Mouse (Mus musculus) adrenal gland, adult 18-20 months (tissue): ENCODE measurements at regions not wholly inside any gene's neighbourhood (a gene's known extent, or its start where the extent isn't known, plus 50 kb on each side); places are given as distances from the start of the nearest gene placed in this dataset.
A peak's percentile ranks its signal among the peaks of the same experiment; 100 is the strongest.
"Not testable (repeated sequence)": the region's sequence is repeated elsewhere in the genome, so short reads cannot be mapped to it uniquely, and the experiment has no call there.

Experiments
- DNase-seq, 2 experiments: peaks; one replicate each; pipeline ENCODE4 v3.0.0; 2021 to 2022; ENCODE audit warnings: low spot score in 2 of 2

DNA sequence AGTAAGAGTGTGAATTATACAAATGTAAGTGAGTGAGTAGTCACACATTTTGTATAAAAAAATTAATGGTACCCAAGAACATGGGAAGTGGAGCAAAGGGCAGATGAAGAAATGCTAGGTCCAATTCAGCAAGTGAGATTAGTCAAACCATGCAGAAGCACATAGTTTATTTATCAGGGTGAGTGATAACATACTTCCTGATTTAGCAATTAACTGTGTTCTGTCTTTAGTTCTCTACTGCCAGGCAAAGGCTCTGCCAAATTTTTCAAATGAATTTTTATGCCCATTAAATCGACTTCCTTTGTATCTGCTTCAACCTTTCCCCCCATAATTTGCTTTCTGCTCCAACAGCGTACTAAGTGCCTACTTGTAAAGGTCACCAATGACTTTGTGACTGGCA is 419.0 kb upstream of the N6amt1 start:
- DNase-seq, result no peak

DNA sequence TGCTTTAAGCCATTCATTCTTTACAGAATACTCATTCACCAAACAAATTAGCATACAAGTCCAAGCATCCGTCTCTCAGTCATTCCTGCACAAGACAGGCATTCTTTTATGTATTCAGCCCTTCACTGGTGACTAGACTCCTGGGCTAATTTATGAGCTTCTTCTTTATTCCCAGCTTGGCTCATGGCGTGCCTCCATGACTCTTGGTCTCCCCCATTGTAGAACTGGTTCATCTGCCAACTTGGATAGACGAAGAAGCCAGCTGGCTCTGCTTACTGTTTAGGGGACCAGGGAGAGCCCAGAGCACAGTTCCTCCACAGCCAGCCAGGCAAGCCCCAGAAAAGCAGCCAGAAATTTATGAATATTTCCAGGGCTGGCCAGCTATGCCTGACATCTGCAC is 421.2 kb upstream of the N6amt1 start:
- DNase-seq, result no peak

DNA sequence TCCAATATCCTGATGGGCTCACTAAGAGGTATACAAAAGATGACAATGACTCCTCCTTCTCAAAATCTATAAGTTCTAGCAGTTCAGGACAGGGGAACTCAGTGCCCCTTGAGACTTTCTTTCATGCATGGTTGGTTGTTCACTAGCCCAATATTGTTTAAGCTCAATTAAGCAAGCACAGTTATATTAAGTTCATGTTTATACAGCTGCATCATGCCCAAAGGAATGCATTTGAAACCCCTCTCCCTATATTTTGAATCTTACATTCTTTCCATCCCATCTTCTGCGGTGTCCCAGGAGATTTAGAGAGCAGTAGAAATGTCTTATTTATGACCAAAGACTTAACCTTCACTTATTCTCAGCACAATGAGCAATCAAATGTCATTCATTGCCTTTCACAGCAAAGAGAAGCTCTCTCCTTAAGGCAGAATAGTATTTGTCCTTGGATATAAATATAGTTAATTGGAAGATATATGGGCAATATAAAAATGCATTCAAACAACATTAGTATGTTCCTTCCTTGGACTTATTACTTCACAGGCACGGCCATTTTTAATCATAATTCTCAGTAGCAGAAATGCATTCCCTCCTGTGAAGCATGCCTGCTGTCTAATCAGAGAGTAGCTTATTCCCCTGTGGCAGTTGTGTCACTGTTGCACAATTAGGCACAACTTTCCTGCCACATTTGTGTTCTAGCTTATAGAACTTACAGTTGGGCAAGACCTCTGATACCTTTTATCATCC is 455.8 kb upstream of the N6amt1 start:
- no peak for DNase-seq

DNA sequence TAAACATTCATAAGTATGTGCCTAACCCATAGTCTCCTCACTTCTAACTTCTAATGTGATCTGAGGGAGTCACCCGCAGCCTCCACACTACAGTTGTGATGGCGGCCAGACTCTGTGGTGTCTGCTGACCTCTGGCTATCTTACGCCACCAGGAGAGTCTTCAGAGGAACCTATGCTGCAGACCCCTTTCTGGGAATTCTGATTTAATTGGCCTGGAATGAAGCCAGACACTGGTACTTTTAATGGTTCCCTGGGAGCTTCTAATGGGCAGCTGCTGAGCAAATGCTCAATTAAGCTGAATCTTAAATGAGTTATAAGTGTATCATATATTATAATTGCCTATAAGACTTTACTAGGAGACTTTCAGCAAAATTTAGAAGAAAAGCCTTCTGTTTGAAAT is 459.0 kb upstream of the N6amt1 start:
- DNase-seq, result no peak

DNA sequence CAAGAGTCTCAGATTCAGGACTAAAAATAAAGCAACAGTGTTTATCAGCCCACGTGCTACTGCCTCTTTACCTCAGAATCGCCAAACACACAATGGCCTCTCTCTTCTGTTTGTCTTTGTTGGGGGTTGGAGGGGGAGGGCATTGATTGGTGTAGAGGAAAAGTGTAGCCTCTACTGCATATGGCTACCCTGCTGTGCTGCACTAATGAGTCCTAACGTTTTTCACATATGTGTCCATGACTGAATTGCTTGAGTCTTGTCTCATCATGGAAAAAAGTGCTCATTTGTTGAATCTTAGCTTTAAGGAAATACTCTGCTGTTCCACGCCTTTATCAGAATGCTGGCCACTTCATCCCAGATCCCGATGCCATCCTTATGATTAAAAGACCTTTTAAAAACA is 459.7 kb upstream of the N6amt1 start:
- DNase-seq, result no peak

DNA sequence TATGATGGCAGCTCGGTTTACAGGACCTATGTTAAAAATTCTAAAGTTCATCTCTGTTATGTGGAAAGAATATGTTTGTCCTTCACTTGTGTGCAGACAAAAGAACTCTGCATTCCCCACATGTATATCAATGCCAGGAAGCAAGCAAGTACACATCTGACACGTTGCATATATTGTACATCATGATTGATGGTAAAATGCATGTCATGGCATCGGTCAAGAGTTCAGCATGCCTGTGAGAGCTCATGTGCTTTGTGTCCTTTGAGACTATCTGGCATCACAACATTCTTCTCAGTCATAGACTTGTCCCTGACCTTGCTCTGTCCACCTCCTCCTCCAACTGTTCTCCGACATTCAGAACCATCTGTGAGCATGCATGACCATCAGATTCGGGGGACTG is 465.6 kb upstream of the N6amt1 start:
- no peak for DNase-seq

DNA sequence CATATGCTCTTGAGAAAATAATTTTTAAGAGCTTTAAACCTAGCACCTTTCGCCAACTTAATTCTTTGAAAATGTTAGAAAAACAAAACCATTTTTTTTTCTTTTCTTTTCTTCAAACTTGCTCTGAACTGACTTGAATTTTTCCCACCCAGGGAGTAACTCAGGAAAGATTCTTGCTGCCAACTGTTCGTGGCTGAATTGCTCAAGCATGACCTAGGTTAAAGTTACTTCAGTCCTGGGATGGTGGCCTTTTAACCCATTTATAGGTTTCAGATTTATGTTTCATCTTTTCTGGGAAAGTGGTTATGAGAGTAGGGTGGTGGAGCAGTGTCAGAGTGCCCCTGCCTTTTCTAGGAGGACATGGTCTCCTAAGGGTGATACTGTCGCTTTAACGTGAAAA is 466.4 kb upstream of the N6amt1 start:
- no peak for DNase-seq

DNA sequence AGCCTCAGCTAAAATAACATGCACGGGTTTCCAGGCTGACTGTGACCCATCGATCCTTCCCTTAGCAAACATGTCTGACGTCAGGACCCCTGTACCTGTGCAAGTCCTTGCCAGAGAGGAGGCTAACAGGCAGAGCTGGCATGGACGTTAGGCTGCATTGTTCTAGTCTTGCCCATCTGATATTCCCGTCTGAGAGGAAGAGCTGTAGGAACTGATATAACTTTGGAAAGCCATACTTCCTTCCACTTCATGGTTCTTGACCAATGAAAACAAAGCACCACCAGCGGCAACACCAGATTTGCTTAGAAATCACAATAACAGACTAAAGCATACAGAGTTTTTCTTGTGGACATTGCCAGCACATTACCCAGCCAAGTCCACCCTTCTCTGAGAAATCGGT is 470.1 kb upstream of the N6amt1 start:
- DNase-seq, result no peak

GRCm38 (mm10) chr16:86882529-86882928 is 471.5 kb upstream of the N6amt1 start:
- peak; percentile 15 to 24 for DNase-seq

GRCm38 (mm10) chr16:86881583-86881982 is 472.4 kb upstream of the N6amt1 start:
- DNase-seq, result no peak

- no peak for DNase-seq
Observed at GRCm38 (mm10) chr16:86860828-86861227, 493.2 kb upstream of the N6amt1 start.

- DNase-seq, result no peak
Observed at GRCm38 (mm10) chr16:86855891-86856290, 498.1 kb upstream of the N6amt1 start.

GRCm38 (mm10) chr16:86855312-86855711 is 498.7 kb upstream of the N6amt1 start:
- DNase-seq, result no peak

DNA sequence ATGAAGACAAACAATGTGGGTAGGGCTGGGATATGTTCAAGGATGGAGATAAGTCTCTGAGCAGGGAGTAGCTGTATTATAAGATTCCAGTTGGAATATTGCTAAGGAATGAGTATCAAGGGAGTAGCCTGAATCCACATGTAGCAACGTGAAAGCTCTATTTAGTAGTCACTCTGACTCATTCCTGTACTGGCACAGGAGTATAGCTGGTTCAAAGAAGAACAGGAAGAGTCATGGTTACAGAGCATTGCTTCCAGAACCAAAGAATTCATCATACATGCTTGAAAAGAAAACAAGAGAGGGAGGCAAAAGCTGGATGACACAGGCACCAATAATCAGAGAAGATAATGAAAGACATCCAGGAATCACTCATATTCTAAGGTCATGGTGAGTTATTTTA is 500.6 kb upstream of the N6amt1 start:
- no peak for DNase-seq

DNA sequence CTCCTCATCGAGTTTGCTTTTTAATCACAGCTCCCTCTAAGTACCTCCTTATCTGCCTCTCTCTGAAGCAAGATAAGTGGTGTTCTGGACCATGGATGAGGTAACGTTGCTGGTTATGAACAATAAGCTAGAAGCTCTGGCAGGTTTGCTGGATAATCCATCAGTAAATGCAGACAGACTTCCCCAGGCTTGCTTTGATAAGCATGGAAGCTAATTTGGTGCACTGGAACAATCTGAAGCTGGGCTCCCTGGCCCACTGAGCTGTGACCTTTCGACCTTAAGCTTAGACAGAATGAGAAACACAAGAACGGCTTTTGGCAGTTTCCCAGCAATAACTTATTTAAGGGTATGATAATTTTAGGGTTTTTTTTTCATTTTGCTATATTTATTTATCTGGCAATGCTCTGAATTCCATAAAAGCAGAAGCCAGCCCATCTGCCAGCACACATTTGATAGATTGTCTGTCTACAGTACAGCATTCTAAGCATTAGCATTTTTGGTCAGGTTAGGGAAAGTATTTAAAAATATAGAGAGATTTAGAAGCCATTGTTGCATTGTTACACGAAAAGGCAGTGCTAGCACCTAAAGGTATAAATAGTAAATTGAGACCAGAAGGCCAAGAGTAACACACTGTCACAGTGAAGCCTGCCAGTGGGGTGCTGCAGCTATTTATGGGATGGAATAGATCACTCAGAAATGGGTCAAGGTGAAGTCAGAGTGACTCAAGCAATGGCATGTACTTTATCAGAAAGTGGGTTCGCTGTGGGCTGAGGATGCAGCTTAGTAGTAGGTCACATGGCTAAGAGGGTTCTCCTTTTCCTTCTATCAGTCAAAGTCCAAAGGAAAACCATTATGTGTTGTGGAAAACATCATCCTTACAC is 515.3 kb upstream of the N6amt1 start:
- DNase-seq, result peak in 1 of 2 experiments; percentile 6

GRCm38 (mm10) chr16:86827645-86828044 is 526.3 kb upstream of the N6amt1 start:
- DNase-seq, result no peak

DNA sequence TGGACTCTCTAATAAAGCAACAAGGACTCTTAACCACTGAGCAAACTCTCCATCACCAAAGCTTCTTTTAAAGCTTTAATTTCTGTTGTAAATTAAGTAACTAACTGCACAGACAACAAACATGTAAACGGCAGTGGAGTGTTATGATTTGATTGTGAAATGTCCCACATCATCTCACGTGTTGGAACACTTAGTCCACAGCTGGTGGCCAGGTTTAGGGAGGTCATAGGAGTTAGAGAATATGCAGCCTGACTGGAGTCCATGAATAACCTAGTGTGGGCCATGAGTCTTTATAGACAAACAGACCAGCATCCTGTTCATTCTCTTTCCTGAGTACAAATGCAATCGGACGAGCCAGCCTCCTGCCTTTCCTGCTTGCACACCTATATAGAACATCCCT is 527.3 kb upstream of the N6amt1 start:
- no peak for DNase-seq

DNA sequence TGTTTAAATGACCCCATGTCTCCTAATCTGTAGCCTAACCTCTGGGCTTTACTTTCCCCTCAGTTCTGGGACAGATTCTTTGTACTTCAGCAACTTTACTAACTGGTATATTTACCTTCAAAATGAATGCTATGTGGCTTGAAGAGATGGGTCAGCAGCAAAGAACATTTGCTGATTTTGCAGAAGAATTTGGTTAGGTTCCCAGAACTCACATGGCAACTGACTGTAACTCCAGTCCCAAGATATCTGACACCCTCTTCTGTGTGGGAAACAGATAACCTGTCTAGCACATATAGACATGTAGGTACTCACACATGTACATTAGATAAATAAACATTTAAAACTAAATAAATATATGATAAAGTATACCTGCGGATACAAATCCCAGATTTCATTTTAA is 530.5 kb upstream of the N6amt1 start:
- DNase-seq, result no peak

- DNase-seq, result no peak
Observed at GRCm38 (mm10) chr16:86821586-86821985, 532.4 kb upstream of the N6amt1 start.

DNA sequence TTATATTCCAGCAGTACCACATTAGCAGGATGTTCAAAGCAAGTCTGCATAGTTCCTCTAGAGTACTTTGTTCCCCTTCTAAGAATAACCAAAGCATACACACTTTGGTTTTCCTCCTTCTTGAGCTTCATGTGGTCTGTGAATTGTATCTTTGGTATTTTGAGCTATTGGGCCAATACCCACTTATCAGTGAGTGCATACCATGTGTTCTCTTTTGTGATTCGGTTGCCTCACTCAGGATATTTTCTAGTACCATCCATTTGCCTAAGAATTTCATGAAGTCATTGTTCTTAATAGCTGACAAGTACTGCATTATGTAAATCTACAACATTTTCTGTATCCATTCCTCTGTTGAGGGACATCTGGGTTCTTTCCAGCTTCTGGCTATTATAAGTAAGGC is 535.3 kb upstream of the N6amt1 start:
- DNase-seq, result not testable (repeated sequence)

DNA sequence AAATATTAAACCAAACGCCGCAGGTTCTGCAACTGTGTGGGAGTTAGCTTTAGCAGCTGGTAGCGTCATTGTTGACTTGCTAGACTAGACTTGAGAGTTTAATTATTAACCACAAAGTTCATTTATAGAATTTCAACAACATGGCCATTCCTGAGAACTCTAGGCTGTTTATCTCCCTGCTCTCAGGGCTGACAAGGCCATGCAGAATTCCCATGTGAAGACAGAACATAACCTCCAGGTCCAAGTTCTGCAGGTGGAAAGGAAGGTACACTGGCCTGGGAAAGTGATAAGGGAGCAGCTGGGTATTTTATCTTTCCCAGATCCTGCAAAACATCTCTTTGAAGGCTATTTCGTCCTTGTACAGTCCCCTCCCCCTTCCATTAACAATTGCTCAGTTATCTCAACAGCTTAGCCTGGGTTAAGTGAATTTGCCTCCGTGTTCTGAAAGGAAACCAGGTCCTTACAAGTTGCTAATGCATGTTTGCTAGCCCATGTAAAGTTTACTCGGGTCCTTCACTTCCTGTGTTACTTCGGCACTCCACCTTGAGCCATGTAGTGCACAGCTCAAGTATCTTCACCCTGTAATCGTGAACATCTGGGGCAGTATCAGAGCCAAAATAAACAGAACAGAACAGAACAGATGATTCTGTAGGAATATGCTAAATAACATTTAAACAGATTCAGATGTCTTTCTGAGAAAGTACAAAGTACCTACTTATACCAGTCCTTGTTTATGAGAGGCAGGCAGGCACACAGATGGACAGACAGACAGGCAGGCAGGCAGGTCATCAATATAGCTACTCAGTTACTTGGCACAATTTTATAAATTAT is 537.0 kb upstream of the N6amt1 start:
- no peak for DNase-seq

- DNase-seq, result no peak
Observed at GRCm38 (mm10) chr16:86816006-86816405, 538.0 kb upstream of the N6amt1 start.
